In the genomic region with DNA sequence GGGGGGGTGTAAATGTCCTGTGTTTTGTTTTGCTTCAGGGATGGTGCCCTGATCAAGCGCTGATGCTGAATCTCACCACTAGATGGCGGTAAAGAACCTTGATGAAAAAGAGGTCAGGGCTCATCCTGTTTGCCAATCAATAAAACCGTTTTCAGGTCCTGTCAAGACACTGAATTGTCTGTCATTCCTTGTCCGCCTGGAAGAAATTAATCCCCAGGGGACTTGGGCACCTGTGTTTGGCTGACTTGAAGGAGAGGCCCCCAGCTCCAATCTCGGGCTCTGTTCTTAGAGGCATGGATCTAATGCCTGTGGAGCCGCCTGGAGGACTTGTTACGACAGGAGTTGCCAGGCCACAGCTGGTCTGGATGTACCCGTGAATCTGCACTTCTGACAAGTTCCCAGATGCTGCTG, we compare ENCODE assay signal across 8 mouse cellular contexts. TPM values are rescaled to one million over a fixed set of nuclear protein-coding genes. Genes with fewer than 3 reads are reported as not detected.
DNase-seq lines count a peak whose midpoint lies in the region; ATAC-seq and TF ChIP-seq lines count a peak whose summit lies in the region.

No protein-coding gene starts in this region.

- ATAC-seq in forebrain, embryonic 16.5 days: peak; percentile 74
- ATAC-seq in hematopoietic stem cell, adult 5-6 weeks (replicated peaks in 1 of 2; ENCODE audit: insufficient read depth in 1 of 2, low FRiP score in 2 of 2, low TSS enrichment in 1 of 2, low read depth in 1 of 2, poor library complexity in 2 of 2, severe bottlenecking in 2 of 2): peak; percentile 54 to 74; a peak in 3 of 4 replicates
- no peak for ATAC-seq in lung, embryonic 15.5 days (ENCODE audit: borderline replicate concordance, extremely low read depth, low FRiP score, low TSS enrichment)

- peak; percentile 76 for DNase-seq in ES-E14 (ENCODE audit: low read depth, low spot score)
- DNase-seq in cerebellum, adult 11-12 months: peak; percentile 59
- peak; percentile 54 to 82 for DNase-seq in layer of hippocampus, adult 8-10 months (ENCODE audit: low spot score in 2 of 2)
- DNase-seq in ovary, adult 18-20 months (ENCODE audit: low spot score): peak; percentile 16
- peak; percentile 82 for DNase-seq in thymus, postnatal 0 days (ENCODE audit: low spot score)

- no peak overlapping the region for H3K27ac ChIP-seq in ES-E14 (ENCODE audit: insufficient read depth, low read depth, low read length, poor library complexity, severe bottlenecking)
- no peak overlapping the region for H3K27ac ChIP-seq in forebrain, embryonic 16.5 days (ENCODE audit: low read length)
- no peak overlapping the region for H3K27ac ChIP-seq in lung, embryonic 15.5 days

- H3K4me1 ChIP-seq in ES-E14 (ENCODE audit: control insufficient read depth in 2 of 2, insufficient read depth in 2 of 2, low read length in 2 of 2, poor library complexity in 1 of 2): no peaks in the 10 kb centered on the region
- 0 out of 2 replicates have a peak, but pooled peaks cover 3% of the 10 kb centered on the region for H3K4me1 ChIP-seq in forebrain, embryonic 16.5 days (replicated peaks; ENCODE audit: control insufficient read depth, insufficient read depth, low read length)
- H3K4me1 ChIP-seq in lung, embryonic 15.5 days: peaks cover 7% of the 10 kb centered on the region

- no peak overlapping the region for H3K4me3 ChIP-seq in ES-E14 (ENCODE audit: insufficient read depth in 1 of 2, low read depth in 1 of 2, low read length in 2 of 2, poor library complexity in 1 of 2, severe bottlenecking in 1 of 2)
- H3K4me3 ChIP-seq in forebrain, embryonic 16.5 days (replicated peaks; ENCODE audit: low read length): peak overlapping the region; percentile 17; the same call in 1 of the 2 replicates
- H3K4me3 ChIP-seq in lung, embryonic 15.5 days: peak overlapping the region; percentile 20; the same call in 1 of the 2 replicates

- 1% methylated on average over 8 of the region's 8 CpGs for WGBS in forebrain, embryonic 16.5 days
- 1% methylated on average over 8 of the region's 8 CpGs for WGBS in lung, embryonic 15.5 days

- H3K36me3 ChIP-seq in ES-E14 (ENCODE audit: control insufficient read depth, insufficient read depth, low read length, poor library complexity, severe bottlenecking): no peaks in the 10 kb centered on the region
- H3K36me3 ChIP-seq in forebrain, embryonic 16.5 days (ENCODE audit: control insufficient read depth, insufficient read depth): no peaks in the 10 kb centered on the region
- H3K36me3 ChIP-seq in lung, embryonic 15.5 days: no peaks in the 10 kb centered on the region

- H3K9ac ChIP-seq in ES-E14 (ENCODE audit: insufficient read depth, low read depth, low read length, poor library complexity, severe bottlenecking): no peak overlapping the region
- H3K9ac ChIP-seq in forebrain, embryonic 16.5 days (replicated peaks; ENCODE audit: low read depth, low read length): peak overlapping the region; percentile 35; the same call in 1 of the 2 replicates
- no peak overlapping the region for H3K9ac ChIP-seq in lung, embryonic 15.5 days

- no peaks in the 10 kb centered on the region for H3K27me3 ChIP-seq in forebrain, embryonic 16.5 days (replicated peaks; ENCODE audit: control insufficient read depth, insufficient read depth, low read length)
- H3K27me3 ChIP-seq in lung, embryonic 15.5 days: no peaks in the 10 kb centered on the region

- in situ Hi-C loops in ES-E14 (cut with MboI; ENCODE audit: low sequenced_read_pairs in 2 of 2, unreplicated experiment in 2 of 2): loop anchor here in 1 of 2 experiments (25.0 kb wide), 1 partner anchor 375 kb away; no protein-coding TSS in a partner anchor

- H3K9me3 ChIP-seq in ES-E14 (ENCODE audit: control insufficient read depth, insufficient read depth, low read depth, low read length): no peaks in the 10 kb centered on the region
- no peaks in the 10 kb centered on the region for H3K9me3 ChIP-seq in forebrain, embryonic 16.5 days (ENCODE audit: control insufficient read depth, low read length)
- no peaks in the 10 kb centered on the region for H3K9me3 ChIP-seq in lung, embryonic 15.5 days

- peak overlapping the region; percentile 47 for H3K4me2 ChIP-seq in forebrain, embryonic 16.5 days (ENCODE audit: low read length)
- H3K4me2 ChIP-seq in lung, embryonic 15.5 days: peak overlapping the region; percentile 53

TF ChIP-seq in ES-E14, 5 proteins besides CTCF, POLR2A, EP300 and RAD21:
- no peak for TF ChIP-seq MAFK (IDR thresholded peaks at IDR 0.05; ENCODE audit: insufficient read depth, low read depth, low read length)
- peak; percentile 62; the same call in 1 of the 2 replicates for TF ChIP-seq ZC3H11A (IDR thresholded peaks at IDR 0.05; ENCODE audit: borderline replicate concordance, low read depth, low read length)

RNA-seq across cellular contexts. Expression of gene Bfsp1, which starts 25.7 kb away (rescaled TPM):
- 0.32 and 0.62 TPM in 2 replicates for total RNA-seq in ES-E14 (2012; rRNA removed)
- polyA plus RNA-seq in forebrain, embryonic 16.5 days (2015; fragmentation: Nextera tagmentation; extraction: Ambion mirVana): 0.62 and 1.1 TPM in 2 replicates
- 0.75 TPM in 1 of 2 replicates, not detected in the other for total RNA-seq in hematopoietic stem cell, adult 5-6 weeks (2017)
- total RNA-seq in layer of hippocampus, adult 8-10 months (2022): 1 to 10 TPM; 1.2 to 3.0 (median 1.9) TPM
- 1.7 and 2.1 TPM in 2 replicates for polyA plus RNA-seq in lung, embryonic 15.5 days (2015; fragmentation: Nextera tagmentation; extraction: Ambion mirVana)
- polyA plus RNA-seq in thymus, postnatal 0 days (2015; fragmentation: Nextera tagmentation; extraction: Ambion mirVana): 0.62 and 0.66 TPM in 2 replicates

Comparison
In these comparisons a context has a peak if more than half of its experiments do, and no peak if none do; other contexts are left out.
1. DNase-seq: peak in every context shown above with its lines; median percentile 82 in thymus, postnatal 0 days; 76 in ES-E14; 68 in layer of hippocampus, adult 8-10 months; 59 in cerebellum, adult 11-12 months; 16 in ovary, adult 18-20 months.
2. H3K4me3 ChIP-seq: peak in forebrain, embryonic 16.5 days (single experiment) and lung, embryonic 15.5 days (single experiment); none in ES-E14 (0 of 2).